Mouse (Mus musculus) B cell, adult 62 days (primary cell): ENCODE results near the gene Sox14. TPM values are rescaled to one million over a fixed set of nuclear protein-coding genes. Genes with fewer than 3 reads are reported as not detected.

Experiments
- total RNA-seq: library from RNA; stranded (reverse); gene quantifications from 4 replicates; pipeline ENCODE4 v1.2.4, GENCODE M21; 2023

The Sox14 gene
- total RNA-seq: not detected in 4 replicates

GRCm38 (mm10) chr9:99875618-99876372 lies at the start of gene Sox14:
Gene Sox14, minus strand, starts transcription at chr9:99876170.

Other genes starting within 250 kb of the Sox14 start
- not detected in 4 replicates for gene Dzip1l, start 246.7 kb downstream of the Sox14 start, total RNA-seq
- not detected in 4 replicates for gene Cldn18, start 158.9 kb downstream of the Sox14 start, total RNA-seq